Mouse (Mus musculus) spleen, adult 2 months (tissue): ENCODE measurements around the gene Psmd10. TPM values are rescaled to one million over a fixed set of nuclear protein-coding genes. Genes with fewer than 3 reads are reported as not detected.

Experiments used
- DNase-seq, 2 experiments: peaks; one replicate each; pipeline versions ENCODE4 v3.0.0 to v3.0.0-alpha.2; 2012 to 2021; ENCODE audit warnings: low spot score in 2 of 2, low read depth in 1 of 2
- H3K27ac ChIP-seq: fragments of 200-500 bp; 2 replicates; pipeline ENCODE4 v1.5.1; 2012; ENCODE audit warnings: low read length, inconsistent platforms; ENCODE audit not compliant: insufficient read depth
- H3K27me3 ChIP-seq: fragments of 200-500 bp; 2 replicates; pipeline ENCODE4 v1.6.1; 2012; ENCODE audit warnings: mild to moderate bottlenecking, moderate library complexity, low read length, inconsistent platforms; ENCODE audit not compliant: control insufficient read depth, insufficient read depth
- H3K36me3 ChIP-seq: fragments of 200-500 bp; 2 replicates; pipeline ENCODE4 v1.6.1; 2012; ENCODE audit warnings: mild to moderate bottlenecking, low read length, inconsistent platforms; ENCODE audit not compliant: control insufficient read depth, insufficient read depth
- H3K4me1 ChIP-seq: fragments of 200-500 bp; 2 replicates; pipeline ENCODE4 v1.6.1; 2011; ENCODE audit warnings: inconsistent platforms; ENCODE audit not compliant: control insufficient read depth, insufficient read depth, insufficient read length
- H3K4me3 ChIP-seq: fragments of 200-500 bp; 2 replicates; pipeline ENCODE4 v1.5.1; 2011; ENCODE audit warnings: mild to moderate bottlenecking, inconsistent platforms; ENCODE audit not compliant: insufficient read depth, insufficient read length; ENCODE audit errors: extremely low read depth
- CTCF ChIP-seq: fragments of 200-500 bp; IDR thresholded peaks from 2 replicates; pipeline ENCODE4 v1.5.1; 2011; ENCODE audit warnings: mild to moderate bottlenecking, inconsistent platforms; ENCODE audit not compliant: insufficient read depth, insufficient read length, insufficient replicate concordance; ENCODE audit errors: extremely low read depth
- POLR2A ChIP-seq: fragments of 200-500 bp; IDR thresholded peaks from 2 replicates; pipeline ENCODE4 v1.6.1; 2011; ENCODE audit warnings: low read depth, low read length, inconsistent platforms
- WGBS: fragments of 180-500 bp; shearing (Covaris S2); methylation state at CpG from one replicate; pipeline ENCODE4 v1.1.7; 2018; 5-methylcytosine and 5-hydroxymethylcytosine counted together
- polyA plus RNA-seq: library from polyadenylated mRNA; depleted of rRNA; stranded (reverse); fragments of >200 nt; gene quantifications from 2 replicates; pipeline ENCODE4 v1.2.3, GENCODE M21; 2012; rRNA removed

Psmd10 gene
- 2.8 and 3.6 TPM in 2 replicates for polyA plus RNA-seq

- no peaks in the 10 kb centered on the region for H3K4me1 ChIP-seq
- peak within 1 kb of the TSS; percentile 69 for H3K27ac ChIP-seq
- H3K27me3 ChIP-seq: no peaks in the 10 kb centered on the region
- no peaks in the 10 kb centered on the region; the same call in 1 of the 2 replicates for H3K36me3 ChIP-seq
- peak within 1 kb of the TSS; percentile 88 for H3K4me3 ChIP-seq
- peak; percentile 83 to 89 for DNase-seq
- TF ChIP-seq POLR2A: peak; percentile 12; the same call in 1 of the 2 replicates
- no peak for TF ChIP-seq CTCF
- WGBS: 26% methylated on average over 23 of the region's 23 CpGs
These were observed at the start of gene Psmd10, which contains the start of gene Atg4a for GRCm38 (mm10) chrX:140956272-140956940. Gene Psmd10 (minus strand): TSS chrX:140956728. Gene Atg4a (plus strand): TSS chrX:140956907.

GRCm38 (mm10) chrX:140998885-140999284, 42.4 kb upstream of the Psmd10 start:
- DNase-seq: no peak
- Histone ChIP-seq H3K4me1 (no peaks in the 10 kb centered on the region), H3K27me3 (no peaks in the 10 kb centered on the region), H3K27ac (no peak overlapping the region), H3K4me3 (no peak overlapping the region), H3K36me3 (peaks cover 1% of the 10 kb centered on the region; the same call in 1 of the 2 replicates)
- no peak for TF ChIP-seq POLR2A
- TF ChIP-seq CTCF: no peak

- TF ChIP-seq POLR2A (no peak), CTCF (no peak)
- WGBS: 75% methylated on average over 1 of the region's 1 CpGs
These were observed 41.5 kb upstream of the Psmd10 start for GRCm38 (mm10) chrX:140997912-140998545.

GRCm38 (mm10) chrX:140996909-140997516, 40.5 kb upstream of the Psmd10 start:
- no peaks in the 10 kb centered on the region for H3K27me3 ChIP-seq
- peaks cover 1% of the 10 kb centered on the region; the same call in 1 of the 2 replicates for H3K36me3 ChIP-seq
- no peak for TF ChIP-seq POLR2A
- no peak for TF ChIP-seq CTCF
- H3K4me1 ChIP-seq: no peaks in the 10 kb centered on the region
- H3K27ac ChIP-seq: no peak overlapping the region
- DNase-seq: no peak
- no peak overlapping the region for H3K4me3 ChIP-seq
- WGBS: 85% methylated on average over 1 of the region's 1 CpGs

More at GRCm38 (mm10) chrX:140997912-140998545, 41.5 kb upstream of the Psmd10 start:
- Histone ChIP-seq H3K27me3 (no peaks in the 10 kb centered on the region), H3K4me3 (no peak overlapping the region), H3K27ac (no peak overlapping the region), H3K36me3 (peaks cover 1% of the 10 kb centered on the region; the same call in 1 of the 2 replicates), H3K4me1 (no peaks in the 10 kb centered on the region)
- no peak for DNase-seq

DNA sequence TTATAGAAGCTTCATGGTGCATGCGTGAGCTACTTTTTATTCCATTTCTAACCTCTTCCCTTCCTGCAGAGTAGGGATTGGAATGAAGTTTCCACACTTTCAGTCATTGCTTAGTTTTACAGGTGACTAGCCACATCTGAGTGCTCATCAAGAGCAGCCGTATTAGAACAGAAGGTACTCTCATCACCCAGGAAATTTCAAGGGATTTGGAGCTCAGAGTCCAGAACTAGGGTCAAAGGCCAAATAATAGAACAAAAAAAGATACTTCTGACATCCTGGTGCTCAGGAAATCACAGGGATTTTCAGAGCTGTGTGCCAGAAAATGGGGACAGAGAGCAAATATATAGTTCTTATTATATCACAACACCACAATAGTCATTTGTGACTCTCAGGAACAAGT, 28.7 kb upstream of the Psmd10 start:
- Histone ChIP-seq H3K36me3 (no peaks in the 10 kb centered on the region), H3K27ac (no peak overlapping the region), H3K4me3 (no peak overlapping the region), H3K4me1 (no peaks in the 10 kb centered on the region), H3K27me3 (no peaks in the 10 kb centered on the region)
- no peak for DNase-seq
- 91% methylated on average over 2 of the region's 2 CpGs for WGBS
- TF ChIP-seq CTCF (no peak), POLR2A (no peak)

DNA sequence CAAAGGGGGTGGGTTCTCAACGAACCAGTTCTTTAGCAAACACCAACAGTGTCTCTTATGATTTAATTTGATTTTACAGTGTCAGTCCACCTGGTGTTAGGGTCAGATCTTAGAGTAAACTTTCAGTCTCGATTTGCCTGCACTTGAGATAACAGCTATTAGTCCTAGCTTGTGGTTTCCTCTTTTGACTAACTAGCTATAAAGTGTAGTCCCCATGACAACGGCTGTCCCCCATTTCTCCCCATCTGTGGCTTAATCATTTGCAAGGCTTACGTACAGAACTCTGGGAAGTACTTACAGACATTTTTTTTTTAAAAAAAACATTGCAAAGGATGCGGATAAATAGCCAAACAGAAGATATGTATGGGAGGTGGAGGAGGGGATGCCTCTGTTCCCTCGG, 28.3 kb upstream of the Psmd10 start:
- no peak for TF ChIP-seq CTCF
- TF ChIP-seq POLR2A: no peak
- Histone ChIP-seq H3K27ac (no peak overlapping the region), H3K27me3 (no peaks in the 10 kb centered on the region), H3K4me1 (no peaks in the 10 kb centered on the region), H3K4me3 (no peak overlapping the region), H3K36me3 (no peaks in the 10 kb centered on the region)
- WGBS: 41% methylated on average over 6 of the region's 6 CpGs
- no peak for DNase-seq
